Mouse (Mus musculus) ovary, postnatal 36 days (tissue): ENCODE results near the gene Tmem53.
A peak's percentile ranks its signal among the peaks of the same experiment; 100 is the strongest.
"Not testable (repeated sequence)": the region's sequence is repeated elsewhere in the genome, so short reads cannot be mapped to it uniquely, and the experiment has no call there.

Source experiments
- DNase-seq: peaks from one replicate; pipeline ENCODE4 v3.0.0; 2022; ENCODE audit warnings: low spot score, mixed read lengths

Gene Tmem53

DNA sequence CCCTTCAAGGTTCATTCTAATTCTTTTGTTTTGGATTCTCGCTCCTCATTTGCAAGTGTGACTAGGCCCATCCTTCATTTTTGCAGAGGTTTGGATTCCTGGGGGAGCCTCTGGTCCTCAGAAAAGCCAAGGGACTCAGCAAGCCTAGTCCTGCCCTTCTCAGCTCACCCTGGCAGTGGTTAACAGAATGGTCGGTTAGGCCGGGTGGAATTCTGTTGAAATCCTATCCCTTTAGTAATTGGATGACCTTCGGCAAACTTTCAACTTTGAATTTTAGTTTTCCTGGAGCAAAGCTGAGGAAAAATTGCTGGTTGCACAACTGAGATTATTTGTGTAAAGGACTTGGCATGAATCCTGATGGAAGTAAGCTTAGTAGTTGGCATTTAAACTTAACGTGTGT lies 600 bp downstream of the Tmem53 start:
- DNase-seq = no peak

DNA sequence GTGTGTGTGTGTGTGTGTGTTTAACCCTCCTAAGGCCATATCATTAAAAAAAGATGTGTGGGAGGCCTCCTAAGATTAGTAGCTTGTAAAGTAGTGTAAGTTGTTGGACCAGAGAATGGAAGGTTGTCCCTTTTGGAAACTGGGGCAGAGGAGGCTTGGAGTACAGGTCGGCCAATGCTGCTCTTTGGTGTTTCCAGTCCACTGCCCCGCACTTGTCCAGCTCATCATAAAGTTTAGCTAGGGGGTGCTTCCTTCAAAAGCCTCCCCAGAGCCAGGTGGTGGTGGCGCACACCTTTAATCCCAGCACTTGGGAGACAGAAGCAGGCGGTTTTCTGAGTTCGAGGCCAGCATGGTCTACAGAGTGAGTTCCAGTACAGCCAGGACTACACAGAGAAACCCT lies 1.0 kb downstream of the Tmem53 start:
- DNase-seq = no peak

DNA sequence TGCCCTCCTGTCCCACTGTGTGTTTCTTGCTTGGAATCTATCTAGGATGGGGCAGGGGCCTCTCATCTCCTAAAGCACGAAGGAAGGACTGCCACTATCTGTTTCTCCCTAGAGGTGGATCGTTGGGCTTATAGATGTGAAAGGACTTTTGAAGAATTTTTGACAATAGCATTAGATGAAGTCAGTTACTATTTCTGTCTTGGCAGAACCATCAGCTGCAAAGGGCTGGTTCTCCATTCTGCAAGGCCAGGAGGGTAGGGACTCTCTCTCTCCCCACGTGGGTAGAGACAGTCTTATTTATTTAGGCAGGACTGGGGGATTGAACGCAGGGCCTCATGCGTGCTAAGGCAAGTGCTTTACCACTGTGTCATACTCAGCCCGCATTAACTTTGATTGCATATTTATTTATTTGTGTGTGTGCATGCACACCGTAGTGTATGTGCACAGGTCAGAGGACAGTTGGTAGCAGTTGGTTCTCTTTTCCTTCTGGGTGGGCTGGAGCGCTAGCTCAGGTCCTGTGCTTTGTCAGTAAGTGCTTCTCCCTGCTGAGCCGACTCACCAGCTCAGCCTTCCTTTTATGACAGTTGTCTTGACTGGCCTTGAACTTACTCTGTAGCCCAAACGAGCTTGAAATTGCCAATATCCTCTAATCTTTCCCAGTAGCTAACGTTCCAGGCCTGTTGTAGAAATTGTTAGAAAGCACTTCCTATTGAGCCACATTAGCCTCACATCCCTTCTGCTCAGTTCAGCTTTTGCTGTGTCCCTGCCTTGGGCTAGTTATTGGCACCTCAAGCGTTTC lies 1.7 kb downstream of the Tmem53 start:
- DNase-seq = no peak

DNA sequence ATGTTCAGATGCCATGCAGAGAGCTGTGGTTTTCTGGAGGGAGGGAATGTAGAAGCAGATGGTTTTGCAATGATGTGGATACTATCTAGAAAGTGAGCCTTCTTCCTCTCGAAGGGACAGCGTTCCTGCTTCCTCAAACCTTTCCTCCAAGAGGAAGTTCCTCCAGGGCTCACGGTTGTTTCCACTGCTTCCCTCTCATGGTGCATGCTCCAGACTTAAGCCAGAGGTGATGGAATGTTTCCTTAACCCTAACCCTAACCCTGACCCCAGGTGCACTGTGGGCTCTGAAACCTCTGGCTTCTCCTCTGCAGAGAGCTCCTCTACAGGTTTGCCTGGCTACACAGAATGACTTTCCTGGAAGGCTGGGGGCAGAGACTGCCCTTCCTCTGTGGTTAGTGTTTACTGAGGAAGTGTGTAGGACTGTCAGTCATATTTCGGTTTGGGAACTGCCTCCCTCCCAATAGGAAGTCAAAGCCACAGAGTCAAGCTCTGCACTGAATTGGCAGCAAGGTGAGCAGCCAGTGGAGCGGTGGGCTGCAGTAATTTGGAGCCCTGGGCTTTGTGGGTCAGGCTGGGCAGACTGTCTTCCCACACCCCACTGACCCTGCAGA lies 2.4 kb downstream of the Tmem53 start:
- DNase-seq = no peak

DNA sequence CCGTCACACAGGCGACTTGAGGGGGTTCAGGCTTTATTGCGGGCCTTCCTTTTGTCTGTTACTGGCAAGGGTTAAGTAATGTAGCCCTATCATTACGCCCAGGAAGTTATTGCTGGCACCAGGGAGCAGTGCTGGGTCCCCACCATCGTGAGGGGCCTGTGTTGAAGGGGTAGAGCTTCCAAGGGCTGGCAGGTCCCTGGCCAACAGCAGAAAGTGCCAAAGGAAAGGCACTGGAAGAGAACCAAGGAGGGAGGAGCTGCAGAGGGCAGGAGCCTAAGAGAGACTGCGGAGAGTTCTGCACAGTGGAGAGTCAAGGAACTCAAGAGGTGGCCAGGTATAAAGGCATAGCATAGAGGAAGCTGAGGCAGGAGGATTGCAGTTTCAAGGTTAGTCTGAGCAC lies 2.9 kb downstream of the Tmem53 start:
- no peak for DNase-seq

DNA sequence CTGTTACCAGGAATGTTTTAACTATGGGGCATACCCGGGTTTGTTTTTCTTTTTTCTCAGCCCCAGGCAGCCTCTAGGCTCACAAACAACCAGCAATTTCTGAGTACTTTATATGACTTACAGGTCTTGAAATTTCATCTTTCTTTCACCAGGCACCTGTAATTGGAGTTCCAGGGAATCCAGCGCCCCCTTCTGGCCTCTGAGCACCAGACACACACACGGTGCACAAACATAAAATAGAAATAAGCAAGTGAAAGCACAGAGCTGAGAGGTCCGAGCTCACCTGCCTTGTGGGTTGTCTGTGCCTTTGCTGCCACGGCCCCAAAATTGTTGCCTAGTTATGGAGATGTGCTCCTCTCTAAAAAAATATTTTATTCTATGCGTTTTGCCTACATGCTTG lies 8.2 kb downstream of the Tmem53 start:
- DNase-seq = not testable (repeated sequence)

DNA sequence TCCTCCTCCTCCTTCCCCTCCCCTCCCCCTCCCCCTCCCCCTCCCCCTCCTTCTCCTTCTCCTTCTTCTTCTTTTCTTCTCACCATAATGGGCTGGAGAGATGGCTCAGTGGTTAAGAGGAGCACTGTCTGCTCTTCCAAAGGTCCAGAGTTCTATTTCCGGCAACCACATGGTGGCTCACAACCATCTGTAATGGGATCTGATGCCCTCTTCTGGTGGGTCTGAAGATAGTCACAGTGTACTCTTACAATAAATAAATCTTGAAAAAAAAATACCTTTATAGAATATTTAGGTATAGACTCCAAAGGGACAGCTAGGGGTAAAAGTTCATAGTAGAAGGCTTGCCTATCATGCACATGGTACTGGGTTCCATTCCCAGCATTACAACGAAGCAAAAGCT lies 9.5 kb downstream of the Tmem53 start:
- DNase-seq = no peak

DNA sequence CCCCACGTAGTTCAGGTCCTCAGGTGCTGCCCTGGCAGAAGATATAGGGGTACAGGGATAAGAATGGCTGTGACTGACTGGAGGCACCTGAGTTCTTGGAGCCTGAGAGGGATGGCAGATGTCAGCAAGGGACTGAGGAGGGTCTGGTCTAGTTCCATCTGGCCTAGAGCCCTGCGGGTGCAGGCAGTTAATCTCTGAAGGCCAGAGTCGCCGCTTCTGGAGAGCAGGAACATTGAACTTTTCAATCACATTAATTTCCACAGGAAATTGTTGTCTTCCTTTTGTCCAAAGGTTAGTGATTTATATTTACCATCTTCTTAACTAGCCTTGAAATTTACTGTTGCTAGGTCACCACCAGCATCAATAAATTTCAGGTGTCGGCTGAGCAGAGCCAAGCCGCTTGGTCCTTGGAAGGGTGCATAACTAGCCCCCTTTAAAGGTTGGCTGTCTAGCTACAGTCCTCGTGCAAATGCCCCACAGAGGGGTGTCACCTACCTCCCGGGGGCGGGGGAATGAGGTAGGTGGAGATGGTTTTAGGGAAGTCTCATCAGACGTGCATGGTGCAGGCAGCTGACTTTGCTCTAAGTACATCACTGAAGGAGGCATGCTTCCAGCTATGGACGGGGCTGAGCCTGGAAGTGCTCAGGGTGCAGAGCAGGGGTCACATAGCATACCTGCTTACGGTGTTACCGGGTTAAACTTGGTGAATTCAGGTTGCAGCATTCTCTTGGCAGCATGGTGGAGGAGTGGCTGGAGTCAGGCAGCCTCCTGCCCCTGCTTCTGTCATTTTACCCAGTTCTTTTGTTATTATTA lies 10.6 kb downstream of the Tmem53 start:
- no peak for DNase-seq

DNA sequence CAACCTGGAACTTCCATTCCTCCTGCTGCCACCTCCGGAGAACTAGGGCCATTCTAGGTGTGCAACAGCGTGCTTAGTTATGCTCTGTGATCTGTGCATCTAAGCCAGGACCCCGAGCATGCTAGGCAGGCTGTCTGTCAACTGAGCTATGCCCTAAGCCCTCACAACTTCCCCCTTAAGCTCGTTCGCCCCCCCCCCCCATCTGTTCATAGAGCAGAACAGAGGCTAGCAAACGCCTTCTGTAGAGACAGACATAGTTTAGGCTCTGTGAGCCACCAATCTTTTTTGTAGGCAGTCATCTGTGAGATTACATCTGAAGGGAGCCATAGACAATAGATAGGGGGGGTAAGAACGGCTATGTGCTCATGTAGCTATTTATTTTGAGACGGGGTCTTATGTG lies 11.2 kb downstream of the Tmem53 start:
- DNase-seq = no peak

DNA sequence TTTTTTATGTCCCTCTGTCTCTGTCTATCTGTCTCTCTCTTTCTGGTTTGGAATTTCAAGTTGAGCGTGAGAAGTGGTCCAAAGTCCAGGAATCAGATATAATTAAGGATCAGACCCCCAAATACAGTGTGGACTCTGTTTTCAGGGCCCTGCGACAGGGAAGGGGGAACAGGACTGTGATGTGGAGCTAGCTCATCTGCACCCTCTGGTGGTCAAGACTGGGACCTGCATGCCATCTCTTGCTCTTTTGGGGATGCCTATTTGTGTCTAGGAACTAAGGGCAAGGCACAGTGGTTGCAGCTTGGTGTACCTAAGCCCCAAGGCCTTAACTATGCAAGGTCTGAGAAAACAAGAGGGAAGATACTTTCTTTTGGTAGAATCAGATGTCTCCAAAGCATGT lies 15.5 kb downstream of the Tmem53 start:
- peak; percentile 67 for DNase-seq

DNA sequence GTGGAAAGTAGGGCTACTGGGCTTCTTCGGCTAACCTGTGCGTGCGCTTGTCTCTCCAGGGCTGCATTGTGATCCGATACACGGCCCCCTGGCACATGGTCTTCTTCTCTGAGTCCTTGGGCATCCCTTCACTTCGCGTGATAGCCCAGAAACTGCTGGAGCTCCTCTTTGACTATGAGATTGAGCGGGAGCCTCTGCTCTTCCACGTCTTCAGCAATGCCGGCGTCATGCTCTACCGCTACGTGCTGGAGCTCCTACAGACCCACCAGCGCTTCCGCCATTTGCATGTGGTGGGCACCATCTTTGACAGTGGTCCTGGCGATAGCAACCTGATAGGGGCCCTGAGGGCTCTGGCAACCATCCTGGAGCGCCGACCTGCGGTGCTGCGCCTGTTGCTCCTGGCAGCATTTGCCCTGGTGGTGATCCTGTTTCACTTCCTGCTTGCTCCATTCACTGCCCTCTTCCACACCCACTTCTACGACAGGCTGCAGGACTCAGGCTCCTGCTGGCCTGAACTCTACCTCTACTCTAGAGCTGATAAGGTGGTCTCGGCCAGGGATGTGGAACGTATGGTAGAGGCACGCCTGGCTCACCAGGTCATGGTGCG lies 16.2 kb downstream of the Tmem53 start:
- no peak for DNase-seq

DNA sequence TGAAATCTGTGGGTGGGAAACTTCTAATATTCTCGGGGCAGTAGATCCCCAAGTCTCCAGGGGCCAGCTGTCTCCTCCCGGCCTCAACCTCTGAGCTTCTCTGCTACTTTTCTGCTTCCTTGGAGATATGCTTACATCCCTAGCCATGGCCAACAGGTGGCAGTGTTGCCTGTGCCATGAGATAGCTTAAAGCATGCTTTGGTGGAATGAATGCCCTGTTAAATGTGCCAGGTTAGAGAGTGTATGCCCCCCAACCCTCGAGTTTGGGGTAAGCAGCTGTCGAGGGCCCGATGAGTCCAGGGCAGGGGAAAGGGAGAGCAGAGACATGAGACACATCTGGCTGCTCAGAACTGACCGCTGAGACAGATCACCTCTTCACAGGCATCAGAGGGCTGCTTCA lies 18.5 kb downstream of the Tmem53 start:
- peak; percentile 71 for DNase-seq

DNA sequence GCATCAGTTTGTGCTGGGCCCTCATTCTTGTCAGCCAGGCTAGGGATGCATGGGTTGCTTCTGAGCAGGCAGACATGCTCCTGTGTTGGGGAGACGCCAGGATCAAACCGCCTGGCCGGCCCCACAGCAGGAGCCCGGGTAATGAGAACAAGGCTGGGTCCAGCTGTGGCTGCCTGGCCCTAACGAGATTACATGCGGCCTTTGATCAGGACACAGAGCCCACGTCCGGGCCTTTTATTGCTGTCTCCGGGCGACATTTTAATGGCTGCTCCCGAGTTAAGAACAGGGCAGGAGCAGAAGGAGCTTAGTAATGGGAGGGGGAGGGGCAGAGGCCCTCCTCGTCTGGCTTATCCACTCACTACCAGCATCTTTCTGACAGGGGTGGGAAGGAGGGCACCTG lies 20.7 kb downstream of the Tmem53 start:
- no peak for DNase-seq

DNA sequence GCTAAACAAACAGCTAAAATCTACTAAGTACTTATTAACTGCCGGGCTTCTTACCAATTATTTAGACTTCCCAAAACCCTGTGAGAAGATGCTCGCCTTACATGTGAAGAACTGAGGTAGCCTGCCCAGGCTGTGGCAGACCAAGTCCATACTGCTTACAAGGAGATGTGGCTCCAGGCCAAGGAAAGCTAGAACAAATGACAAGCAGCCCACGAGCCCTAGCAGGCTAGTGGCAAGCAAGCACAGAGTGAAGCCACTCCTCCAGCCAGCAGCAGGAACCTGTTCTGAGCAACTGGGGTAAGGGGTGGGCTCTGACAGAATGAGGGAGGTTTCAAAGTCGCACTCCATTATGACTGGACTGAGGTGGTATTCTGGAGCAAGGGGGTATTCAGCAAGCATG lies 23.0 kb downstream of the Tmem53 start:
- no peak for DNase-seq

DNA sequence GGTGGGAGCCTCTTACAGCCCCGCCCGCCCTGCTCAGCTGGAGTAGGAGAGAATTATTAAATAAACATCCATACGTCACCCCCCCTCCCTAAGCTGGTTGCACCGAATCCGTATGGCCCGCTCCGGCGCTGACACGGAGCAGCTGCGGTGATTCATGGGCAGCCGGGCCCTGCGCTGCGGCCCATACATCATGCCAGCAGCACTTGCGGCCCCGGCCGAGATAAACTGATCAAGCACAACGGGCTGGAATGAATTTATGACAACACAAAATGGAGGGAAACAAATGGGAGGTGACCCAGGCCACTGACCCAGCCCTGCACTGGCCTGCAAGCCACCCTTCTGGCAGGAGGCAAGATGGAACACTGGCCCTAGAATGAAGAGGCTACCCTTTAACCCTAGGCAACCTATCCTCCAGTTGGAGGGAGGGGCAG lies 24.5 kb downstream of the Tmem53 start:
- no peak for DNase-seq

DNA sequence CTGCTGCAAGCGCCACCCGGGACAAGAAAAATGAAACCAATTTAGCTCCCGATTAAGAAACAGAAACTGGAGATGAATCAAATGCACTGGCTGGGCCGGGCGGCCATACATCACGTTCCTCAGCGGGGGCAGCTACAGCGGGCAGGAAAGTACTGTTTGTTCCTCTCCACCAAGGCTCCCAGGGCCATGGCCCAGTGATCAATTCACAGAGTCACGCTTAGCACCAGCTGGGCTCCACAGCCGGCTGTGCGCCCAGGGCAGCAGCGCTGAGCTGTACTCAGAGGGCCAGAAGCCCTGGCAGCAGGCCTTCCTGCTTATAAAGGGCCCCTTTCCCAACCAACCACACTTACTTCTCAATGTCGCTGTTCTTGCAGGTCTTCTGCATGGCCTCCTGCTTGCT lies 25.3 kb downstream of the Tmem53 start:
- DNase-seq = peak; percentile 31

DNA sequence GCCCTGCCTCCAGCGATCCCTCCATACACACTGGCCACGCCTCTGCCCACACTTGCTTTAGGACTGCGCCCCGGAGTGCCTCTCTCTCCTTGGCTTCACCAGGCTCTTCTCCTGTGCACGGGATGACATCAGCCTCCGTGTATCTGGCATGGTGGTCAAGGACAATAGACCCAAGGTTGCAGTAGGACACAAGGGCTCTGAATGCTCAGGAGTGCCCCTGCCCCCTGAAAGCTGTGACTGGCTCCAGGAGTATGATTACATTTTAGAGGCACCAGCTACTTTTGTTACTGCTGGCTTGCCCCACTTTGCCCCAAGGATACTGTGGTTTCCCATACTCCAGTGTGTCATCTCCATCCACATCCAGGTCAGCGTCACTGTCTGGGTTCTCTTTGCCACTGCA lies 25.9 kb downstream of the Tmem53 start:
- DNase-seq = no peak

DNA sequence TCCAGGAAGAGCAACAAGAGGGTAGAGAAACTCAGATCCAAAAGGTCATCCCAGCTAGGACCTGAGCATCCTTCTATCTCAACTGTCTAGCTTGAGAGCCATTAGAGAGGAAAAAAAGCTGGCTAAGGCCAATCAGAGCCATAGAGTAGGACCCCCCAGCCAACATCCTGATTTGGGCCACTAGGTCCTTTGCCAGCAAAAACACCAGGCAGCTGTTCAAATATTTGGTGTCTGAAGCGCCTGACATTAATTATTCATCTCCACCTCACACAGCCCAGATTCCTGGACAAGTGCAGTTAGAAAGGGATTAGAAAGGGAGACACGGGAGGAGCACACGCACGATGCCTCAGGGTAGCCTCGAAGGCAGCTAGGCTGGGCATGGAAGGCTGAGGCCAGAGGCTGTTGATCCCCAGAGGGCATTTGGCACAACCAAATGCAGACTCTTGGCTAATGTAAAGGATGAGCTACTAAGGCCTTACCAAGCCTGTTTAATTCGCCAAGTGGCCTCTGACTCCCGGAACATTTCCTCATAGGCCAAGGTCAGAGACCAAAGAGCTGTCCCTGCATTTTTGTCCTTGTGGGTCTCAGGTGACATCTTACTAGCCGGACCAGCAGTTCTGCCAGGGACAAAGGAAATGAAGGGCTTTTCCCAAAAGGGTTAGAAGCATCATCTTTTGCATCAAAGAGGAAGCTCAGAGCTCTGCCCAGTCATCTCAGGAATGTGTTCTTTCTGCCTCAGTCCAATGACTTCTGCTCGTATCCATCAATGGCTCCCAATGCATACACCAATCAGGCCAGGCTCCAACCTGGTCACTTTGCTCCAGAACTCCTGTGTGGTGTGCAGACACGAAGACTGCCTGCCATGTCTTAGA lies 26.9 kb downstream of the Tmem53 start:
- no peak for DNase-seq

DNA sequence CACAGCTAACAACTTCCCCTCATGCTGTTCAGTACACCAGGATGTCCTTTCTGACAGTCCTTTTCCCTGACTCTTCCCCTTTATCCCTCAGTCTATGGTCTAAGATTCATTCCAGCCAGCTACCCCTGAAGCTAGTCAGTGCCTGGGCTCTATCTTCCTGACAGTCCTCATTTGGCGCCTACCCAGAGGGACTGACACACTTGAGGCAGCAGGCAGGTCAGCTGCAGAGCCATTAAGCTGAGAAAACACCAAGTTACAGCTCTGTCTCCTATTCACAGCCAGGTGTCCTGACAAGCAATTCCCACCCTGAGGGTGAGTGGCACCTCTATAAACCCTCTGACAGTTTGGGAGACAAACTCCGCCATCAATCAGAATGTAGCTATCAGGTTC lies 27.5 kb downstream of the Tmem53 start:
- no peak for DNase-seq

DNA sequence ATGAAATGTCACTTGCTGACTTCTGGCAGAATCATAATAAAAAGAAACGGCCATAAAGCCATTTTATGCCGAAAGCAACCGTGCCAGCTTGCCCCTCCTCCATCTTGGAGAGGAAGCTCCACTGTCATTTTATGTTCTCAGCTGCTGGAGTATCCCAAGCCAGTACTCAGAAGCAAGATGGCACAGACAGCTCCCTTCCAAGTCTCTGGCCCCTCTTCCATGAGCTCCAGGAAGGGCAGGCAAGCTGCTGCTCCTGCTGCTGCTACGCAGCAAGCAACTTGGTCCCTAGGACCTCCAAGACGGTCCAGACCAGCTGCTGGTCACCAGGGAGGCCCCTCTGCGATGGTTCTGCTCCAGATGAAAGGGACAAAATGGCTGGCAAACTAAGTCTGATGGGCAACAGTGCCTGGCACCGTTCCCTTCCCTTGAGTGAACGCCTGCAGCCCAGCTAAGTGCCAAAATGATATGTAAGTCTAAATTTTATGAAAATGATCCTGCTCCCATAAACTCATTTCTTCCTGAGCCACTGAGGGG lies 28.7 kb downstream of the Tmem53 start:
- no peak for DNase-seq

DNA sequence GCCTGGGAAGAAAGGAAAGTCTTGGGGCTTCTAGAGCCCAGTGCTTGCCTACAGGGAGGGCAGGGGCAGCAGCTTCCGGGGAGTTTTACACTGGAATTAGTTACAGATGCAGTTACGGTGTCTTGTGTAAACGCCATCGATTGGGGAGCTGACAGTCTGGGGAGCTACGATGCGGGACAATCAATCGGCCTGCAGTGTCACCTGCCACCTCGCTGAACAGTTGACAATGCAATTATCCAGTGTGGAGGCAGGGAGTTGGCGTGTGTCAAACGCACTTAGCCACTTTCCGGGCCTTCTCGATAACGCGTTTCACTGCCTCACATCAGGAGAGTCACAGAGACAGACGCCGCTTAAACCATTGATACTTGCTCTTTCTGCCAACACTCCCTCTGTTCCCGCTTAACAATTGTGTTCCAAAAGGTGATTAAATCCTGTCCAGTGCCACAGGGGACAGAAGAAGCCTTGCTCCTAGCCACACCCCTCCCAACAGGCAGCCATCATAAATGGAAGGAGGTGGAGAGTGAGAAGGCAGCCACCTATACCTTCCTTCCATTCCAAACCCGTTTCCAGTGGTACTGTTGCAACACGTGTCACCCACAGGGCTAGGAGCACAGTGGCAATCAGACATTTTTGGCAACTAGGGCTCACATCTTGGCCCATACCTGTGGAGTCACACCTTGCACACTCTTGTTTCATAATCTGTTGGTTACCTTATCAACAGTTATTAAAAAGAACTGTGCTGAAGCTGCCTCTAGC lies 29.5 kb downstream of the Tmem53 start:
- DNase-seq = no peak
